Mouse (Mus musculus): ENCODE measurements around the gene Jdp2. TPM values are rescaled to one million over a fixed set of nuclear protein-coding genes. Genes with fewer than 3 reads are reported as not detected.

Gene Jdp2
- total RNA-seq, 2 experiments from 2014 or later: 0.84 to 1.8 TPM

GRCm38 (mm10) chr12:85673914-85674313 lies 75.1 kb downstream of the Jdp2 start:
- no peak for ATAC-seq (replicated peaks; ENCODE audit: low FRiP score, poor library complexity, severe bottlenecking)

- no peak for ATAC-seq (replicated peaks; ENCODE audit: low FRiP score, poor library complexity, severe bottlenecking)
These were observed 80.3 kb downstream of the Jdp2 start for GRCm38 (mm10) chr12:85679117-85679516.

GRCm38 (mm10) chr12:85679808-85680207 lies 81.0 kb downstream of the Jdp2 start:
- no peak for ATAC-seq (replicated peaks; ENCODE audit: low FRiP score, poor library complexity, severe bottlenecking)

GRCm38 (mm10) chr12:85682328-85682727 lies 83.5 kb downstream of the Jdp2 start:
- ATAC-seq (replicated peaks; ENCODE audit: low FRiP score, poor library complexity, severe bottlenecking): no peak

GRCm38 (mm10) chr12:85684411-85685275 lies 85.8 kb downstream of the Jdp2 start:
- ATAC-seq (replicated peaks; ENCODE audit: low FRiP score, poor library complexity, severe bottlenecking): no peak

- ATAC-seq (replicated peaks; ENCODE audit: low FRiP score, poor library complexity, severe bottlenecking): no peak
These were observed 87.8 kb downstream of the Jdp2 start, which contains the start of gene Batf for GRCm38 (mm10) chr12:85686466-85687216. TSS of gene Batf (plus strand) at chr12:85686669.

- ATAC-seq (replicated peaks; ENCODE audit: low FRiP score, poor library complexity, severe bottlenecking): no peak
These were observed 88.3 kb downstream of the Jdp2 start for GRCm38 (mm10) chr12:85687217-85687533.

GRCm38 (mm10) chr12:85687846-85688245 lies 89.0 kb downstream of the Jdp2 start:
- ATAC-seq (replicated peaks; ENCODE audit: low FRiP score, poor library complexity, severe bottlenecking): no peak

Other genes starting within 250 kb of the Jdp2 start
- gene Tmed10, start 224.2 kb upstream of the Jdp2 start, total RNA-seq (2015; ENCODE audit: low replicate concordance): 85.9 and 101 TPM in 2 replicates
- 65.6 and 71.7 TPM in 2 replicates for gene Tmed10, start 224.2 kb upstream of the Jdp2 start, total RNA-seq (2017; ENCODE audit: low replicate concordance)
- 25.2 and 32.7 TPM in 2 replicates for gene Fos, start 125.1 kb upstream of the Jdp2 start, total RNA-seq (2015; ENCODE audit: low replicate concordance)
- gene Fos, start 125.1 kb upstream of the Jdp2 start, total RNA-seq (2017; ENCODE audit: low replicate concordance): 14.2 and 21.3 TPM in 2 replicates
- 10.8 TPM in 1 of 2 replicates, not detected in the other for gene Batf, start 87.6 kb downstream of the Jdp2 start, total RNA-seq (2015; ENCODE audit: low replicate concordance)
- gene Batf, start 87.6 kb downstream of the Jdp2 start, total RNA-seq (2017; ENCODE audit: low replicate concordance): 0.61 and 6.3 TPM in 2 replicates
- gene Flvcr2, start 147.5 kb downstream of the Jdp2 start, total RNA-seq (2015; ENCODE audit: low replicate concordance): not detected in 2 replicates
- not detected in 2 replicates for gene Flvcr2, start 147.5 kb downstream of the Jdp2 start, total RNA-seq (2017; ENCODE audit: low replicate concordance)
- 41.8 and 49.5 TPM in 2 replicates for gene Erg28, start 225.5 kb downstream of the Jdp2 start, total RNA-seq (2015; ENCODE audit: low replicate concordance)
- gene Erg28, start 225.5 kb downstream of the Jdp2 start, total RNA-seq (2017; ENCODE audit: low replicate concordance): 20.9 and 24.5 TPM in 2 replicates
- 38.9 and 57.8 TPM in 2 replicates for gene Ttll5, start 225.6 kb downstream of the Jdp2 start, total RNA-seq (2015; ENCODE audit: low replicate concordance)
- gene Ttll5, start 225.6 kb downstream of the Jdp2 start, total RNA-seq (2017; ENCODE audit: low replicate concordance): 28.6 and 52.0 TPM in 2 replicates